Mouse (Mus musculus) forebrain, embryonic 12.5 days (tissue): ENCODE measurements around the gene Mrpl44. TPM values are rescaled to one million over a fixed set of nuclear protein-coding genes. Genes with fewer than 3 reads are reported as not detected.
A peak's percentile ranks its signal among the peaks of the same experiment; 100 is the strongest.

Source experiments
- ATAC-seq: fragments of 200-750 bp; cut with Nextera tagmentation; 2 replicates; pipeline ENCODE4 v1.8.0; 2017; ENCODE audit warnings: moderate TSS enrichment; ENCODE audit not compliant: low FRiP score
- H3K27ac ChIP-seq: fragments of 300-500 bp; sonication (generic); 2 replicates; pipeline ENCODE4 v1.5.1; 2016; ENCODE audit warnings: mild to moderate bottlenecking
- H3K27me3 ChIP-seq: fragments of 300-500 bp; sonication (generic); 2 replicates; pipeline ENCODE4 v1.6.1; 2016; ENCODE audit warnings: mild to moderate bottlenecking
- H3K36me3 ChIP-seq: fragments of 300-500 bp; sonication (generic); replicated peaks from 2 replicates; pipeline ENCODE4 v1.6.1; 2016; ENCODE audit warnings: mild to moderate bottlenecking
- H3K4me1 ChIP-seq: fragments of 300-500 bp; sonication (generic); 2 replicates; pipeline ENCODE4 v1.6.1; 2016
- H3K4me2 ChIP-seq: fragments of 300-500 bp; sonication (generic); 2 replicates; pipeline ENCODE4 v1.6.1; 2016; ENCODE audit warnings: mild to moderate bottlenecking, moderate library complexity
- H3K4me3 ChIP-seq: fragments of 300-500 bp; sonication (generic); replicated peaks from 2 replicates; pipeline ENCODE4 v1.5.1; 2016; ENCODE audit warnings: mild to moderate bottlenecking
- H3K9ac ChIP-seq: fragments of 300-500 bp; sonication (generic); 2 replicates; pipeline ENCODE4 v1.6.1; 2016; ENCODE audit warnings: mild to moderate bottlenecking
- H3K9me3 ChIP-seq: fragments of 300-500 bp; sonication (generic); 2 replicates; pipeline ENCODE4 v1.6.1; 2016
- WGBS: fragments of 180-500 bp; shearing (Covaris S2); methylation state at CpG from one replicate; pipeline ENCODE4 v1.1.7; 2016; 5-methylcytosine and 5-hydroxymethylcytosine counted together
- polyA plus RNA-seq: library from polyadenylated mRNA; unstranded; fragments of >200 nt; fragmentation: Nextera tagmentation; extraction: Ambion mirVana; gene quantifications from 2 replicates; pipeline ENCODE4 v1.2.1, GENCODE M21; 2016

Gene Mrpl44
- 49.9 and 51.0 TPM in 2 replicates for polyA plus RNA-seq

DNA sequence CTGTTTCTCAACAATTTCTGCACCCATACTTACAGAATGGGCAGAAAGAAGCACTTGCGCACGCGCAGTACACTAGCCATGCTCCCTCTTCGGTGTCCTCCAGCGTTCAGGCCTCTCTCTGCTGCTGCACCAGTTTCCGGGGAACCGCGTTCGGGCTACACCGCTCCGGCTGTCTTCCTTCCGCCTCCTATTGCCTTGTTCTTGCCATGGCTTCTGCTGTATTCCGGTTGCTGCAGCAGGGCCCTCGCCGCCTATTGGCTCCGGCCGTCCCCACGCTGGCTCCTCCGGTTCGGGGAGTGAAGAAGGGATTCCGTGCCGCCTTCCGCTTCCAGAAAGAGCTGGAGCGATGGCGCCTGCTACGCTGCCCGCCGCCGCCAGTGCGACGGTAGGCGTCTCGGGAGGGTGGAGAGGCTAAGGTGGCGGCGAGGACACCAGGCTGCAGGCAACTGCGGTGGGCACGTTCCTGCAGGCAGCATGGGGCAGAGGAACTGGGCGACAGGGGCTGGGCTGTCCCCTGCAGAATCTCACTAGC is at the start of gene Mrpl44, which contains the start of gene Wdfy1:
Gene Mrpl44, plus strand, starts transcription at position 92 of the 532 bp plus-strand sequence.
Gene Wdfy1, minus strand, starts transcription at position 217 of the 532 bp plus-strand sequence.
- ATAC-seq = peak; percentile 100
- H3K27me3 ChIP-seq = no peaks in the 10 kb centered on the region
- H3K4me2 ChIP-seq = peak within 1 kb of the TSS; percentile 64
- peaks cover 30% of the 10 kb centered on the region for H3K36me3 ChIP-seq
- under 1% methylated on average over 38 of the region's 38 CpGs for WGBS
- peak within 1 kb of the TSS; percentile 79 for H3K4me3 ChIP-seq
- H3K9me3 ChIP-seq = no peaks in the 10 kb centered on the region
- H3K27ac ChIP-seq = peak within 1 kb of the TSS; percentile 90
- peak within 1 kb of the TSS; percentile 85 for H3K9ac ChIP-seq
- peaks cover 4% of the 10 kb centered on the region for H3K4me1 ChIP-seq

DNA sequence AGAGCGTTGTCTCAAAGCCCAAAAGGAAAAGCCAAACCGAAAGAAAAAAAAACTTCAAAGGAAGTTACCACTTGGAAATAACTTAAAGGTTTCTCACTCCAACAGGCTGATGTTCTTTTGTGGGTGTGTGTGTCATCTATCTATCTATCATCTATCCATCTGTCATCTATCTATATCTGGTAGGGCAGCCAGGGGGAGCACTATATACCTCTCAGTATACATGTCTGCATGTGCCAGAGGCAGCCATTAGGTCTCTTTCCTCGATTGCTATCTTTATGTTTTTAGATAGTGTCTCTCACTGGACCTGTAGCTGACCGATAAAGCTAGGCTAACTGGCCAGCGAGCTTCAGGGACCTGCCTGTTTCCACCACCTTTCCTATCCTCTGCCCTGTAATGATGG is 41.0 kb upstream of the Mrpl44 start:
- Histone ChIP-seq H3K36me3 (peaks cover 7% of the 10 kb centered on the region; the same call in 1 of the 2 replicates), H3K4me2 (no peak overlapping the region), H3K9ac (no peak overlapping the region), H3K27ac (no peak overlapping the region), H3K4me1 (no peaks in the 10 kb centered on the region), H3K9me3 (no peaks in the 10 kb centered on the region), H3K27me3 (no peaks in the 10 kb centered on the region), H3K4me3 (no peak overlapping the region)
- ATAC-seq = no peak
- 87% methylated on average over 5 of the region's 5 CpGs for WGBS

- no peak overlapping the region for H3K27ac ChIP-seq
- 95% methylated on average over 3 of the region's 3 CpGs for WGBS
- H3K4me1 ChIP-seq = no peaks in the 10 kb centered on the region
- H3K9ac ChIP-seq = no peak overlapping the region
- no peak overlapping the region for H3K4me2 ChIP-seq
- ATAC-seq = no peak
- peaks cover 7% of the 10 kb centered on the region; the same call in 1 of the 2 replicates for H3K36me3 ChIP-seq
- no peaks in the 10 kb centered on the region for H3K27me3 ChIP-seq
- H3K4me3 ChIP-seq = no peak overlapping the region
- no peaks in the 10 kb centered on the region for H3K9me3 ChIP-seq
These were observed 39.4 kb upstream of the Mrpl44 start for GRCm38 (mm10) chr1:79736408-79736807.

GRCm38 (mm10) chr1:79739726-79740125 is 36.1 kb upstream of the Mrpl44 start:
- Histone ChIP-seq H3K4me1 (no peaks in the 10 kb centered on the region), H3K4me2 (no peak overlapping the region), H3K27ac (no peak overlapping the region), H3K27me3 (no peaks in the 10 kb centered on the region), H3K4me3 (no peak overlapping the region), H3K36me3 (0 out of 2 replicates have a peak, but pooled peaks cover 7% of the 10 kb centered on the region), H3K9ac (no peak overlapping the region), H3K9me3 (no peaks in the 10 kb centered on the region)
- 94% methylated on average over 2 of the region's 2 CpGs for WGBS
- ATAC-seq = no peak

DNA sequence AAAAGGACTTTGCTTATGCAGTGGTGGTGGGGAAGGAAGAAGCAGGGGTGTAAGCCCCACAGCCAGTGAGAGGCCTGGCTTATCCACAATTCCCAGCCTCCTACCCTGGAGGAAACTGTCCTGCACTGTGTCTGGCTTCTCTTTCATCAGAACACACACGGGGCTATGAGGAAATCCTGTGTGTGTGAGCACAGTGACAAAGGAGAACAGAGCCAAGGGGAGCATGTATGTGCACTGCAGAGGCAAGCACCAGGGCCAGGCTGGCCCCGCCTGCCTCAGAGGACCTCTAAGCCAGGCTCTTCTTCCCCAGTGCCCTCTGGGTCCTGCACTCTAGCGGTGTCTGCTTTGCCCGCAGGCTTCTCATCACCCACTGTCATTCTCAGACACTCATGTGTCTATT is 34.8 kb upstream of the Mrpl44 start:
- 88% methylated on average over 4 of the region's 4 CpGs for WGBS

GRCm38 (mm10) chr1:79742949-79743348 is 32.9 kb upstream of the Mrpl44 start:
- no peaks in the 10 kb centered on the region for H3K27me3 ChIP-seq
- H3K9me3 ChIP-seq = no peaks in the 10 kb centered on the region
- H3K4me2 ChIP-seq = no peak overlapping the region
- H3K36me3 ChIP-seq = 0 out of 2 replicates have a peak, but pooled peaks cover 7% of the 10 kb centered on the region
- H3K27ac ChIP-seq = no peak overlapping the region
- no peak overlapping the region for H3K4me3 ChIP-seq
- H3K4me1 ChIP-seq = no peaks in the 10 kb centered on the region
- ATAC-seq = no peak
- no peak overlapping the region for H3K9ac ChIP-seq
- 88% methylated on average over 7 of the region's 7 CpGs for WGBS

More for the DNA sequence above, 34.8 kb upstream of the Mrpl44 start:
- Histone ChIP-seq H3K27ac (no peak overlapping the region), H3K4me3 (no peak overlapping the region), H3K27me3 (no peaks in the 10 kb centered on the region), H3K9ac (no peak overlapping the region), H3K4me2 (no peak overlapping the region), H3K4me1 (no peaks in the 10 kb centered on the region), H3K36me3 (0 out of 2 replicates have a peak, but pooled peaks cover 7% of the 10 kb centered on the region), H3K9me3 (no peaks in the 10 kb centered on the region)
- ATAC-seq = no peak

DNA sequence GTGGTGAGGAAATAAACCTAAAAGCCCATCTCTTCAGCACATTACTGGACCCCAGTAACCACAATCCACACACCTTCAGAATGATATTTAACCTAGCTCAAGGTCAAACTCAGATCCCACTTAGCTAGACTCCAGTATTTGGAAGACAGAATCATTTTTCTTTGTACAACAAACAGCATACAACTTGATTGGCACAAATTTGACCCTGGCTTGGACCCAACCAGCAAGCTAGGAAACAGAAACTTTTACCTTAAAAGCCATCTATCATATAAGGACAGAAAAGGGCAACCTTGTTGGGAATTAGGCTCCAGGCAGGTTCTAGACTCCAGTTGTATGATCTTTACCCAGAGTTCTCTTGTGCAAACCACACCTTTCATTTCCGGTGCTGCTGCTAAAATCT is 32.4 kb upstream of the Mrpl44 start:
- H3K36me3 ChIP-seq = 0 out of 2 replicates have a peak, but pooled peaks cover 7% of the 10 kb centered on the region
- no peak for ATAC-seq
- no peak overlapping the region for H3K4me3 ChIP-seq
- H3K27me3 ChIP-seq = no peaks in the 10 kb centered on the region
- H3K9me3 ChIP-seq = no peaks in the 10 kb centered on the region
- no peak overlapping the region for H3K4me2 ChIP-seq
- no peak overlapping the region for H3K27ac ChIP-seq
- WGBS = 97% methylated on average over 1 of the region's 1 CpGs
- H3K9ac ChIP-seq = no peak overlapping the region
- no peaks in the 10 kb centered on the region for H3K4me1 ChIP-seq

GRCm38 (mm10) chr1:79746056-79746455 is 29.8 kb upstream of the Mrpl44 start:
- ATAC-seq = no peak
- no peak overlapping the region for H3K4me3 ChIP-seq
- H3K9me3 ChIP-seq = no peaks in the 10 kb centered on the region
- H3K9ac ChIP-seq = no peak overlapping the region
- no peaks in the 10 kb centered on the region for H3K27me3 ChIP-seq
- H3K4me2 ChIP-seq = no peak overlapping the region
- H3K27ac ChIP-seq = no peak overlapping the region
- no peaks in the 10 kb centered on the region for H3K36me3 ChIP-seq
- 87% methylated on average over 4 of the region's 4 CpGs for WGBS
- H3K4me1 ChIP-seq = no peaks in the 10 kb centered on the region

DNA sequence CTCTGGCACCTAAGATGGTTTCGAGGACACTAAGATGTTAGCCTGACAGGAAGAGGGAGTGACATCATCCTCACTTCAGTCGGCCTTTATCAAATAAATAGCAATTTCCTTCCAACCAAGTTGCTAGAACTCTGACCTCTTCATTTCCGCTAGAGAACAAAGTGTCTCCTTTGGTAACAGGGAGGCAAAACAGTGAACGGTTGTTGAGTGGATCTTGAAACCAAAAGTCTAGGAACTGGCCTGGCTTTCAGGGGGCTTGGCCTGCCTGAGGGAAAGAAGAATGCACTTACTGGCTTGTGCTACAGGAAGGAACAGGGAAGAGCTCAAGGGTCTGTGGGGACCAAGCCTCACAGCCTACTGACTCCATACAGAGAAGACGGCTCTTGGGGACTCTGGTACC is 24.6 kb upstream of the Mrpl44 start:
- no peak for ATAC-seq
- Histone ChIP-seq H3K4me1 (no peaks in the 10 kb centered on the region), H3K27me3 (no peaks in the 10 kb centered on the region), H3K4me2 (no peak overlapping the region), H3K27ac (no peak overlapping the region), H3K9ac (no peak overlapping the region), H3K36me3 (no peaks in the 10 kb centered on the region), H3K9me3 (no peaks in the 10 kb centered on the region), H3K4me3 (no peak overlapping the region)
- WGBS = 80% methylated on average over 5 of the region's 5 CpGs

DNA sequence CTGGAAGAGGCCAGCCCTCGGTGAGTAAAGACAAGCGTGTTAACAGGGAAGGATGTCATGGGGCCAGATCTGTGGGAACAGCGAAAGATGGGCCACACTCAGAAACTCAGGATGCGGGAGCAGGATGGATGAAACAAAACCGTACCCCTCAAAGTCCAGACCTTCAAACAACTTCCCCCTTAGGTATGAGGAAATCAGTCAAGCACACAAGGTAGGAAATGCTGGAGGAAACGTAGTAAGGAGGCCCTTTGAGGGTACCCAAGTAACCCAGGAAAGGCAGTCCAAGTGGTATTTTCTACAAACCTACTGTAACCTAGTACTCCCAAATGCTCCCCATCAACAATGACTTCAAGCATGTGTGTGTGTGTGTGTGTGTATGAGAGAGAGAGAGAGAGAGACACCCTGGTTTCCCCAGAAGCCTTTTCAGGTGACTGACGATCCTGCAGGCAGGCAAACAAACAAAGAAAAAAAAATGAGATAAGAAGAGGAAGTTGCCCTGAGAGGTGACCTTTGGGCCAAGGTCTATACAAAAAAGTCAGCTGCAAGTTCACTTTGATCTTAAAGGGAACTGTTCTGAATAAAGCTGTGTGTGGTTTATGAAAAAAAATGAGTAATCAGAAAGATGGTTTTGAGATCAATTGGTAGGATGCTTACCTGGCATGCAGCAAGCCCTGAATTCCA is 23.7 kb upstream of the Mrpl44 start:
- Histone ChIP-seq H3K36me3 (no peaks in the 10 kb centered on the region), H3K9ac (no peak overlapping the region), H3K9me3 (no peaks in the 10 kb centered on the region), H3K27me3 (no peaks in the 10 kb centered on the region), H3K4me1 (no peaks in the 10 kb centered on the region; the same call in 1 of the 2 replicates), H3K4me2 (no peak overlapping the region), H3K27ac (no peak overlapping the region), H3K4me3 (no peak overlapping the region)
- WGBS = 93% methylated on average over 7 of the region's 7 CpGs
- ATAC-seq = no peak

GRCm38 (mm10) chr1:79752714-79753340 is 23.0 kb upstream of the Mrpl44 start:
- H3K4me3 ChIP-seq = no peak overlapping the region
- WGBS = 88% methylated on average over 4 of the region's 4 CpGs
- H3K27me3 ChIP-seq = no peaks in the 10 kb centered on the region
- H3K9ac ChIP-seq = no peak overlapping the region
- no peaks in the 10 kb centered on the region; the same call in 1 of the 2 replicates for H3K4me1 ChIP-seq
- no peaks in the 10 kb centered on the region for H3K36me3 ChIP-seq
- H3K27ac ChIP-seq = no peak overlapping the region
- H3K9me3 ChIP-seq = no peaks in the 10 kb centered on the region
- no peak overlapping the region for H3K4me2 ChIP-seq
- ATAC-seq = no peak

- no peaks in the 10 kb centered on the region for H3K27me3 ChIP-seq
- H3K4me3 ChIP-seq = no peak overlapping the region
- H3K4me1 ChIP-seq = no peaks in the 10 kb centered on the region; the same call in 1 of the 2 replicates
- WGBS = 97% methylated on average over 3 of the region's 3 CpGs
- no peak overlapping the region for H3K27ac ChIP-seq
- H3K36me3 ChIP-seq = no peaks in the 10 kb centered on the region
- H3K4me2 ChIP-seq = no peak overlapping the region
- H3K9me3 ChIP-seq = no peaks in the 10 kb centered on the region
- no peak for ATAC-seq
- H3K9ac ChIP-seq = no peak overlapping the region
These were observed 22.4 kb upstream of the Mrpl44 start for GRCm38 (mm10) chr1:79753456-79753855.
